Mouse (Mus musculus): Measurements from ENCODE around the gene Scfd2. TPM values are rescaled to one million over a fixed set of nuclear protein-coding genes. Genes with fewer than 3 reads are reported as not detected.

Scfd2 gene
- total RNA-seq (2021), result 10 to 100 TPM in 1 of 2 experiments, 1 to 10 TPM in 1; 9.4 to 12.2 TPM
- long read RNA-seq, experiment 1, partial matches to known transcripts, result 0 of 2 reads
- long read RNA-seq, experiment 1, other reads (novel, unspliced or antisense), result 0 of 2 reads
- long read RNA-seq, experiment 2, transcript Scfd2-201 (9 exons, 3,672 nt), result major isoform, 8 of 10 reads
- long read RNA-seq, experiment 2, partial matches to known transcripts, result 1 of 10 reads
- long read RNA-seq, experiment 2, other reads (novel, unspliced or antisense), result 1 of 10 reads

DNA sequence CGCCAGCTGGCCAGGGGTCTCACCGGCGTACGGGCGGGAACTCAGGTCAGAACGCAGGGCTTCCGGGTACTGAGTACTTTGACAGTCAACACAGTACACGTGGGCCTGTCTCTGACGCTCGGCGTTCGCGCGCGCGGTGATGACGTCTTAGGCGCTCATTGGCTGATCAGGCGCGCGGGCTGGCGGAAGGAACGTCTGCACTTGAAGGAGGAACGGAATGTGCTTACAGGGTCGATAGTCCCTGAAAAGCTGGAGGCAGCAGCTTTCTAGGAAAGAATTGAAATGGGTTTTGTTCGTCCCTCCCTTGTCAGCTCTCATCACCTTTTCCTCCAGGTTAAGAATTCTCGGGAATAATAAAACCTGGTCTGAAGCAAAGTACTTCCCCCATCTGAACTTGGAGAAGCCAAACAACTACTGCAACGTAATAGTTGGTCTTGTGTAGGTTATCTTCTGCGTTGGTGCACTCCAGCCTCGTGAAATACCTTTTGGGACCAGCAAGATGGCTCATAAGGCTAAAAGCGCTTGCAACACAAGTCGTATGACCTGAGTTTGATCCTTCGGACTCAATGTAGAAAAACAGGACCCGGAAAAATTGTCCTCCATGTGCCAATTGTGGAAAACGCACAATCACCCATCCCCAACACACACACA, at the start of gene Scfd2:
Scfd2 (minus strand) TSS at position 130 of the 651 bp plus-strand sequence.
- peak; percentile 92 to 93 for DNase-seq
- intact Hi-C loops (cut with DNase I), result no loop called here

DNA sequence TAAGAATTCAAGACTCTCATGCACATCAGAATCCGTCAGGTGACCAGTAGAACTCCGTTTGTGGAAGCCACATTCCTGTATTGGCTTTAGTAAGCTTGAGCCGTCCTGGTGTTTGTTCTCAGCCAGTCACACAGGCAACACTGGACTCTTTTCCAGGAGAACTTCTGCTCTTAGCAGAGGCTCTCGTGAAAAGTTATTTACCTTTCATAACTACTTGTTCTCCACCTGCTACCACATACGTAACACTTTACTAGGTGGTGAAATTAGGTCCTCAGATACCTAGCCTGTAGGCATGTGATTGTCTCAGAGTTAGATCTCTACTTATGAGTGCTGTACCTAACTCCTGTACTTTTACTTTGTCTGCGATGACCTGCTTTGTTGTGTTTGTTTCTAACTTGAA, 40.2 kb upstream of the Scfd2 start:
- intact Hi-C loops (cut with DNase I), result no loop called here
- DNase-seq, result no peak

DNA sequence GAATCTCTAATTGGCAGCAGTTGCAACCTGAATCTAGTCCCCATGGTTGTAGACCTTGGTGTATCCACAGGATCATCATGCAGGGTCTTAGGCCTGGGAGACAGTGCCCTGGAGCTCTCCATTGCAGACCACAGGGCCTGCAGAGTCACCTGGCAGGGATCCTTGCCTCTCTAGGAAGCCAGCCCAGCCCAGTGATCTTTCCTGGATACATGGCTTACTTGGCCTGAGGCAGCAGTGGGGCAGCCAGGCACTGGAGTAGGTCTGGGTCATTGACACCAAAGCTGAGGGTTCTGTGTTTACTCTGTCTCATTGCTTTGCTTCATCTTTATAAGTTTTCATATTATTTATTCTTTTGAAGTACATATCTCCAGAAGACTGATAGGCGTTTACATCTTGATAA, 29.6 kb upstream of the Scfd2 start:
- peak; percentile 12 to 21 for DNase-seq
- intact Hi-C loops (cut with DNase I), result no loop called here

DNA sequence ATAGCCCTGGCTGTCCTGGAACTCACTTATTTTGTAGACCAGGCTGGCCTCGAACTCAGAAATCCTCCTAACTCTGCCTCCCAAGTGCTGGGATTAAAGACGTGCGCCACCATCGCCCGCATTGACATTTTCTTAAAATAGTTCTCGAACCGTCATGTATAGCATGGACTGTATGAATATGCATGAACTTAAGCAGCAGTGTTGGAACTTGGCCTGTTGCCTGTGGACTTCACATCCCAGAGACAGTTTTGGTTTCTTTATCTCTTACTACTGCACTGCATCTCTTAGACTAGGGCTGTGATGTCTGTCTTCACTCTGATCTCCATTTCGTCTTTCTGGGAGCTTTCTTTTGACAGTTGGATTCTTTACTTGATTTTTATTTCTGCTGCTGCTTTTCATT, 18.0 kb upstream of the Scfd2 start:
- intact Hi-C loops (cut with DNase I), result no loop called here
- DNase-seq, result no peak

DNA sequence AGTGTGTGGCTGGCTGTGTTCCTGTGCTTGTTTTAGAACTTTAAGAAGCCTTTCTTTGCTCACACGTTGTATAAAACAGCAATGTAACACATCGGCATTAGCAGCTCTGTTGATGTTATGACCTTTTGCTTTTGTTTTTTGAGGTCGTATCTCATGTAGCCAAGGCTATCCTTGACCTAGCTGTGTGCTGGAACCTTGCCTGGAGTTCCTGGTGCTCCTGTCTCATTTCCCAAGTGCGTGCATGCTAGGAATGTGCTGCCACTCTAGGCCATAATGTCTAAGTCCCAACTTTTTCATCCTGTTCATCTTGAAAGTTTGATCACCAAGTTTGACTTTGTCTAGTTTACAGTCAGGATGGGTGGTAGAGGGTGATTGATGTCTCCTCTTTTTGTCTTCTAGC, 14.0 kb upstream of the Scfd2 start:
- no peak for DNase-seq
- intact Hi-C loops (cut with DNase I), result no loop called here

DNA sequence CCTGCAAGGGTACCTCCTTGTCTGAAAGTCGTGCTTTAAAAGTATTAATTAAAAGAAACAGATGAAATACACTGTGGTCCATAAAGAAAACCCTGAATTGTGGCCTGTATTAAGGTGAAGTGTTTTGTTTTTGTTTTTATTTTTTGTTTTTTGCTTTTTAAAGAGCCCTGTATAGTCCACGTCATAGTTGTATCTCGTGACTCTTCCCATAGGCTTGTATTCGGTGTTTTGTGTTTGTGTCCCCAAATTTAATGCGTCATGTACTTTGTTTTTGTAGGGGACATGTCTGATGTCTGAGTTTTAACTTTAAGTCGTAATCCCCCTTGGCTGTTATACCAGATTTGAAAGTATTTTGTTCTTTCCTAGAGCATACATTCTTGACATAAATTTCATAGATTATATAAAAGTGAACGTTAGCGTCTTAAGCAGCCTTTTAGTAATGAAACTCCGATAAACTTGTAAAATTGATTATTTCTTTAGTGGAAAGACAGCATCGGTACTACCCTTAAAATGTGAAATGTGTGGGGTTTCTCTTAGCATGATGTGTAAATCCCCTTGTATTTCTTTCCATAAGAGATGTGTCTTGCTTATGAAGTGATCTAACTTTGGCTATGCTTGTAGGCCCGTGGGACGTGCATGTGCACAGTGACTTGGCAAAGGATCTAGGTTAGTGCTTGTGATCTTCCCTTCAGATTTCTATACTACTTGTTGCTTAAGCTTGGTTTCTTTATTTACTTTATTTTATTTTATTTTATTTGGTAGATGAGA, 4.8 kb upstream of the Scfd2 start:
- intact Hi-C loops (cut with DNase I), result no loop called here
- DNase-seq, result no peak

DNA sequence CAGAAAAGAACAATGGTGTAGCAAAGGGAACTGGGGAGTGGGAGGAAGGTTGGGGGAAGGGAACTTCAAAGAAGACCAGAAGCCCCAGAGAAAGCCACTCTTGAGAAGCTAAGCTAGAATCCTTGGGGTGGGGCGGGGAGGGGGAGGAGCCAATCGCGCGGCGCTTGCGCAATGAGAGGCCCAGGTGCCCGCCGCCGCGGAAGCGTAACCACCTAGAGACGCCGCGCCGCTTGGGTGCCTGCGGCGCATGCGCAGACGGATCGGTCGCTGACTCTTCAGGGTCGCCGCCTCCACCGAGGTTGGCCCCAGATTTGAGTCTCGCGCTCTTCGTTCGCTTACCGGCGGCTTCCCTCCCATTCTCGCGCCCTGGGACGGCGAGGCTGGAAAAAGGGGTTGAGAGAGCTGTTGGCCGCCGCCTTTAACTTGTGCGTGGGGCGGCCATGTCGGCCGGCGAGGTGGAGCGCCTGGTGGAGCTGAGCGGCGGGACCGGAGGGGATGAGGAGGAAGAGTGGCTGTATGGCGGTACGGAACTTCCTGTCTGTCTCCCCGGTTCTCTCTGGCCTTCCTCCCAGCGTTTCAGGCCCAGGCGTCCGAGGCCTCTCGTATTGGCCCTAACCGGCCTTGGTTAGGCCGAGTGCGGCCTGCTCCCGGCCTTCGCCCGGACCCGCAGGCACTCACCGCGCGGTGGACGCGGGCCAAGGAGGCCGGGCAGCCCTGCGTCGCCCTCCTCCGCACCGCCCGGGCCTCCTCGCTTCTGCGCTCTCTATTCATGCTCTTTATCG, 3.9 kb upstream of the Scfd2 start, which contains the start of gene Fip1l1:
Fip1l1 (plus strand) TSS at position 210 of the 782 bp plus-strand sequence.
- DNase-seq, result peak; percentile 85 to 88
- intact Hi-C loops (cut with DNase I), result no loop called here

DNA sequence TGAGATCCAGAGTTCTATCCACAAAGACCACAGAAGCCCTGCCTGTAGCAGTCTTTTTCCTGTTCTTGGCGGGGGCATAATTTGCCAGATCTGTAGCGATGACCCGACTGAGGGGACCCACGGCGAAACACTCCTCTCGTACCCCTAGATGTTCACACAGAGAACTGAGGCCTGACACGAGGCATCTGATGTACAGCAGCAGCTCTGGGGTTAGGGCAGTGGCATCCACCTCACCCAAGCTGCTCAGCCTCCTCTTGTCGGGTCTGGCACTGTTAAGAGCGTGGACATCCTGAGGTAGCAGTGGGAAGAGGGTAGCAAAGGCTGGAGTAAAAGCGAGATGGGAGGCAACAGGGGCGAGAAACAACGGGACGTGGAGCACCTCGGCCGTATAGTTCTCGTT, 774 bp downstream of the Scfd2 start:
- intact Hi-C loops (cut with DNase I), result no loop called here

DNA sequence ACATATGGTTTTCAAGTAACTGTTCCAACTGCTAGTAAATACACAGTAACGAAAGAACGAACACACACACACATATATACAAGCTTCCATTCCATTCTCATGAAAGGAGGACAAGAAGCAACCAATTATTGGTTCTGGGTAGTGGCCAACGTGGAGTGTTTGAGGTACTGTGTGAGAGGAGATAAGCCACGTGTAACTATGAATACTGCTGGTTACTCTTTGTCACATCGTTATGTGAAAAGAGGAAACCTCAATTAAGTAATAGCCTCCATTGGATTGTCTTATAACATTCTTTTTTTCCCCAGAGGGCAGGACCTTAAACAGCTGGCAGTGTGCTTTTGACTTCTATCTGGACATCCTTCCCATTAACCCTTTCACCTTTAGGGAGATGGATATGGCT, 4.5 kb downstream of the Scfd2 start:
- intact Hi-C loops (cut with DNase I), result no loop called here
- DNase-seq, result no peak

More for the DNA sequence above, 774 bp downstream of the Scfd2 start:
- no peak for DNase-seq

DNA sequence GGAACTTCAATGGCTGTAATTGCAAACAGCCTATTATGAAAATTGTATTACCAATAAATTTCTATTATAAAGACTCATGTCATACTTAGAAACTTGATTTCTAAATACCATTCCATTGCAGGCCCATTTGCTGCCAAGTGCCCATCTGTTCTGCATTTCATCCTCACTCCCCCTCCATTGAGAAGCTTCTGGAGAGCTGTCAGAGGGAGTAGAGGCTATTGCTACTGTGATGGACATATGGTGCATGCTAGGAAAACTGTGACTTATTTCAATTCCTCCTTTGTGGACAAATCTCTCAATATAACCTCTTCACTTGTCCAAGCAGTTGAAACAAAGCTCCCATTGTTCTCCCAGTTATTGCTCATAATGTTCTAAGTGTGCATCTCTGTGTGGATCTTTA, 19.9 kb downstream of the Scfd2 start:
- no peak for DNase-seq
- intact Hi-C loops (cut with DNase I), result no loop called here

DNA sequence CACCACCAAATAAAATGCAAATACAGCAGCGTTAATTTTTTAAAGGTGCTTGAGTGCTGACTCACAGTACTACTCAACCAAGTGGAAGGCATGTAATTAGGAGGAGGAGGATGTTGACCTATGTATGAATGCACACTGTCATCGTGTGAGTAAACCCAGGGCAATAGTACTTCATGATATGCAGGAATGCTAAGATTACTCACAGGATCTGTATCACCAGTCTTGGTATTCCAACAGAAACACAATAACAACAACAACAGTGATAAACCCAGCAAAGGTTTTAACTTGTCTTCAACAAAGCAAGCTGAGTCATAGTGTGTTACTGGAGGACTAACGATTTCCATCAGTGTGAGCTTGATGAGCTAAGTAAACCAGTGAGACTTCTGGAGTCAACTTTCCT, 38.9 kb downstream of the Scfd2 start:
- DNase-seq, result no peak
- intact Hi-C loops (cut with DNase I), result no loop called here

DNA sequence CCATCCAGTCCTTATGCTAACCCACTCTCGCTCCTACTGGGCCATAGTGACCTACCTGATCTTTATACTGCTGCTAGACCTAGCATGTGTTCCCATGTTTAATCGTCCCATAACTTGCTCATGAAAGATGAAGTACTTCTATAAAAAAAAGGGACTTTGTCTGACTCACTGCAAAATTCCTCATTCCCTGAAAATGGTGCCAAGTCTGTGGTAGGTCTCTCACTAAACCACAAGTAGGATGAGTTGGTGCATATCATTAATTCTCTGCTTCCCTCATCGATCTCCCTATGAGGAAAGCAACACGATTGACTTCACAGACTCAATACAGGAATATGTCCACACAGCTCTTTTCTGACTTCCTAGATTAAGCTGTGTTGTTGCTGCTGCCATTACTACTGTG, 46.9 kb downstream of the Scfd2 start:
- no peak for DNase-seq
- intact Hi-C loops (cut with DNase I), result no loop called here

DNA sequence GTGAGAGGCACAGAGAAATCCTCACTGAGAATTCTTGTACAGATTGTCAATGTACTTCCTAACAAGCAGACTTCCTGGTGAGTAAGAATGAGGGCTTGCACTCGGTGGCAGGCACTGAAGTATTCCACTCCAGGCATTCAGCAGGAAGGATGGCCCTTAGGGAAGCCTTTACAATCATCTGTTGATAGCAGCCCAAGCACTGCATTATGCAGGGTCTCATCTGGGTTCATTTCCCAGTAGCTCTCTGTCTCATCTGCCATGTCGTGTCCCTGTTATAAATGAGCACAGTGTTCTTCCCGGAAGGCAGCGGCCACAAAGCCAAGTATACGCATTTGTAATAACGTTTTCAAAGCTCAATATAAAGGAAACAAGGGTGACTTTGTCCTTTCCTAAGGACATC, 48.9 kb downstream of the Scfd2 start:
- DNase-seq, result no peak
- intact Hi-C loops (cut with DNase I), result no loop called here

DNA sequence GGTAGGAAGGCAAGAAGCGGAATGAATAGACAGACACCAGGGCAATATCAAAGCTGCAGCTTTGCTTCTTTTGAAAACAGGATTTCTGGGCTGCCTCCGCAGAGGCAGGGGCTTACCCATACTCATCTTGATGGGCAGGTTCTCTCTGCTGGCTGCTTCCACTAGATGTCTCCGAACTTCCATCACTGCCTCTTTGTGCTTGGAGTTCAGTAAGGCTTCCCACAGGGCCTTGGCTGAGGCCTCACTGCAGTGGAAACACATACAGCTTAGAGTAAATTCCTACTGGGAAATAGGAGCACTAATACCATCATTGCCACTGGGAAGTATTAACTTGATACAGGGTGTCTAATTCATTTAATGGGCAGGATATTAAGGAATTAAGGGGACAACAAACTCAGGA, 49.5 kb downstream of the Scfd2 start:
- no peak for DNase-seq
- intact Hi-C loops (cut with DNase I), result no loop called here

DNA sequence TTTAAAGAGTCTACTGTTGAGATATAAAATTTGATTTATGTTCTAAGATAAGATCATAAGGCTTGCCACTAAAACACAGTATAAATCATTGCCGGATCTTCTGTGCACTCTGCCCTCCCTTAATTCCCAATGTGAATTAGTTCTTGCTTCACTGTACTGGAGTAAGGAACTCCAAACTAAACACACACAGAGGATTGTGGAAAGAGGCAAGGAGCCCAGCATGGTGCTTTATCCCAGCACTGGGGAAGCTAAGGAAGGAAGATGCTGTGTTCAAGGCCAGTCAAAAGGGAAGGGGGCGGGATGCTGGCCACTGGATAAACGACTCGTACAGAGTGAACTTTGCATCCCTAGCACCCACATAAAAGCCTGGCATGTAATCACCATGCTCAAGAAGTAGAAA, 51.1 kb downstream of the Scfd2 start:
- no peak for DNase-seq
- intact Hi-C loops (cut with DNase I), result no loop called here

DNA sequence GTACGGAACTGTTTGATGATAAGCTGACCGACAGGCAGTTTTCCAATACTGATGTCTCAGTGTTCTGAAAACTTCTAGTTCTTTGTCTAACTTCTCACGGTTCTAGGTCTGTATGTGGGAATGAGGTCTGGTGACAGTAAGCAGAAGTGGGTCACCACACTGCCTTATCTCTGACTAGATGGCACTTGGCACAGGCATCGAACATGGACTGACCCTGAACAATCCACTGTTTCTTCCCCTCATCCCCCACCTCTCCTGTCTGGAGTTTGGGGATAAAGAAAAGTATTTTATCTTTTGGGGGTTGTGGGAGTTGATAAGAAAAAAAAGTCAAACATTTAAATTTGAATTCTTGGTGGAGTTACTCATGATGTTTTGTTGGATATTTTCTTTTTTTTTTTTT, 51.6 kb downstream of the Scfd2 start:
- DNase-seq, result no peak
- intact Hi-C loops (cut with DNase I), result no loop called here

DNA sequence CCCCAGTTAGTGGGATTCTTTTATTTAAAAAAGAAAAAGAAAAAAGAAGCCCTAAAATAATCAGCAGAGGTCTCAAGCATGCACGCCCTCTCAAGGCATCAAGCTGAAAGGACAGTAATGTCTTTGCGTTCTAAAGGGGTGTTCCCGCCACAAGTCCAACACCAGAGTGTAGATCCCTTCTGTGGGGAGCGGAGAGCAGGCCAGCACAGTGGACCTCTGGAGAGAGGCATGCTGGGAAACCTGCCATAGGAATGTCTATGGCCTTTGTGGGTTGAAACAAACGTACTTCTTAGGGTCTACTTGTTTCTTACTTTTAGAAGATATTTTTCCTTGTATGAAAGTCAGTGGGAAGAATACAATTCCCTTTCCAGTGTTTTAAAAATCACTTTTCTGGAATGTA, 52.4 kb downstream of the Scfd2 start:
- no peak for DNase-seq
- intact Hi-C loops (cut with DNase I), result no loop called here

DNA sequence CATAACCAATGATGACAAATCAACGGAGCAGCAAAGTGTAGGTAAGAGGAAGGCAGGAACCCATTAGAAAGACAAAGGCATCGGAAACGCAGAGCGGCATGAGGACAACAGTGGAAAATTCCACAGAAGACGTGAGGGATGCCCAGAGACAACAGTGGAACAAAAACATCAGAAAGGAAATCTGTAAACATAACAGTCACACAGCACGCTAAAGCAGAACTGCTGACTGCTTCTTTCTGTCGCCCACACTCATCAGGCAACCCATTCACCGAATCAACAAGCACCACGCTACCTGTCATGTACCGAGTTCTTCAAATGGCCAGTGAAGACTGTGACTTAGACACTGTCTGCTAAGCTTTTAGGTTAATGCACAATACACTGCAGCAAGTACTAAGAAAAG, 55.0 kb downstream of the Scfd2 start:
- intact Hi-C loops (cut with DNase I), result no loop called here

DNA sequence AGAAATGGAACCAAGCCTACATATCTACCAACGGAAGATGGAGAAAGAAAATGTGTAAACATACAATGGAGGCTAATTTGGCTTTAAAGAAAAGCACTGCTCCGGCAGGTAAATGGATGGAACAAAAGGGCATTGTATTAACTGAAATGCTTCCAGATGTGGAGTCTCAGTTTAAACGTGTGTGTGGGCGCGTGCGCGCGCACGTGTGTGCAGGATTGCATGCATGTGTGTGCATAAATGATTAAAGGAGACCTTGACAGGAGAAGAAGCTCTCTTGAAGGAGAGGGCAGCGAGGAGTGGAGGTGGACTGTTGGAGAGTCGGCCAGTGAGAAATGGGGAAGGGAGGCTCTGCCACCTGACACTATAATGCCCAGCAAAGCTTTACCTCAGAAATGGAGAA, 58.4 kb downstream of the Scfd2 start:
- intact Hi-C loops (cut with DNase I), result no loop called here
- DNase-seq, result no peak

More for the DNA sequence above, 55.0 kb downstream of the Scfd2 start:
- DNase-seq, result no peak

DNA sequence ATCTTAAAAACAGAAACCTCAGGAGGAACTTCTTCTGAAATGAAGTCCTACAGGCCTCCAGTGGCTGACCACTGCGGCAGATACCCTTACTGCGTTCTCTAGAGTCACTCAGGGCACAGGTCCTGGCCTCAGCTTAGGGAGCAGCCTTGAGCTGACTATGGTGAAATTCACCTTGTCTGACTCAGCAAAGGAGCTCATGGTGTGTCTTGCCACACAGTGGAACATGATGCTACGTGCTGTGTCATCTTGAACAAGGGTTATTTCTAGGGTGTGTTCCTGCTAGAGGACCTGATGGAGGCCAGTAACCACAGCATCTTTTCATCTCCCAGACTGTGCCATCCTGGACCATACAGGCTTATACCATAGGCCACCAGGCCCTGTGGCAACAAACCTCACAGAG, 60.7 kb downstream of the Scfd2 start:
- DNase-seq, result no peak
- intact Hi-C loops (cut with DNase I), result no loop called here

DNA sequence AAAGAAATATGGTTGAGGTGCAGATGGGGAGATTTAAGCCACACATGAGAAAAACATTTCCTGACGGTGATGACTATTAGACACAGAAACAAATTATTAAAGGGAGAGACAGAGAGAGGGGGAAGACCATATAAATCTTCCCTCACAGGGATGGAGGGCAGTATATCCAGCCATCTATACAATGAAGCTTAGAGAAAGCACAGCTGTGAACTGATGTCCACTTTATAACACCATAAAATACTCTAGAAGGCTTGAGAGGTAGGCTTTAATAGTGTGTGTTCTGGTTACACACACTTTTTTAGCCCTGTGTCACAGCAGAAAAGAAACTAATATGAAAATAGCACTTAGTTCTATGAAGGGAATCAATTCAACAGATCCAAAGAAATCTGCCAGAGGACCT, 61.9 kb downstream of the Scfd2 start:
- intact Hi-C loops (cut with DNase I), result no loop called here
- DNase-seq, result no peak
